Mouse (Mus musculus): ENCODE measurements at regions not wholly inside any gene's neighbourhood (a gene's known extent, or its start where the extent isn't known, plus 50 kb on each side); places are given as distances from the start of the nearest gene placed in this dataset.

- no peak for DNase-seq (ENCODE audit: extremely low read depth, low read depth, low spot score)
Measured at GRCm38 (mm10) chr16:29147766-29148165, 61.7 kb upstream of the Hrasls start.

GRCm38 (mm10) chr16:29119217-29119616 is 90.3 kb upstream of the Hrasls start:
- DNase-seq (ENCODE audit: extremely low read depth, low read depth, low spot score): no peak

- DNase-seq (ENCODE audit: extremely low read depth, low read depth, low spot score): no peak
Measured at GRCm38 (mm10) chr16:29096791-29097190, 112.7 kb upstream of the Hrasls start.

- no peak for DNase-seq (ENCODE audit: extremely low read depth, low read depth, low spot score)
Measured at GRCm38 (mm10) chr16:29065961-29066360, 136.5 kb upstream of the Mb21d2 start.

- DNase-seq (ENCODE audit: extremely low read depth, low read depth, low spot score): no peak
Measured at GRCm38 (mm10) chr16:29065097-29065785, 135.8 kb upstream of the Mb21d2 start.

- no peak for DNase-seq (ENCODE audit: extremely low read depth, low read depth, low spot score)
Measured at GRCm38 (mm10) chr16:29063377-29063776, 133.9 kb upstream of the Mb21d2 start.

- DNase-seq (ENCODE audit: extremely low read depth, low read depth, low spot score): no peak
Measured at GRCm38 (mm10) chr16:29057076-29057475, 127.6 kb upstream of the Mb21d2 start.

- DNase-seq (ENCODE audit: extremely low read depth, low read depth, low spot score): no peak
Measured at GRCm38 (mm10) chr16:29054423-29054822, 125.0 kb upstream of the Mb21d2 start.

- DNase-seq (ENCODE audit: extremely low read depth, low read depth, low spot score): no peak
Measured at GRCm38 (mm10) chr16:29046453-29046993, 117.0 kb upstream of the Mb21d2 start.

- DNase-seq (ENCODE audit: extremely low read depth, low read depth, low spot score): no peak
Measured at GRCm38 (mm10) chr16:29035523-29035922, 106.0 kb upstream of the Mb21d2 start.

- DNase-seq (ENCODE audit: extremely low read depth, low read depth, low spot score): no peak
Measured at GRCm38 (mm10) chr16:29034053-29034794, 104.8 kb upstream of the Mb21d2 start.

GRCm38 (mm10) chr16:29033357-29033756 is 103.9 kb upstream of the Mb21d2 start:
- no peak for DNase-seq (ENCODE audit: extremely low read depth, low read depth, low spot score)

- no peak for DNase-seq (ENCODE audit: extremely low read depth, low read depth, low spot score)
Measured at GRCm38 (mm10) chr16:29027856-29028255, 98.4 kb upstream of the Mb21d2 start.

- no peak for DNase-seq (ENCODE audit: extremely low read depth, low read depth, low spot score)
Measured at GRCm38 (mm10) chr16:29001249-29001648, 71.8 kb upstream of the Mb21d2 start.

- peak; percentile 19 for DNase-seq (ENCODE audit: extremely low read depth, low read depth, low spot score)
Measured at GRCm38 (mm10) chr16:28999641-29000040, 70.2 kb upstream of the Mb21d2 start.

GRCm38 (mm10) chr16:28996629-28997028 is 67.2 kb upstream of the Mb21d2 start:
- no peak for DNase-seq (ENCODE audit: extremely low read depth, low read depth, low spot score)

- no peak for DNase-seq (ENCODE audit: extremely low read depth, low read depth, low spot score)
Measured at GRCm38 (mm10) chr16:28990666-28991065, 61.2 kb upstream of the Mb21d2 start.

- no peak for DNase-seq (ENCODE audit: extremely low read depth, low read depth, low spot score)
Measured at GRCm38 (mm10) chr16:28984931-28985330, 55.5 kb upstream of the Mb21d2 start.

GRCm38 (mm10) chr16:28982901-28983300 is 53.4 kb upstream of the Mb21d2 start:
- DNase-seq (ENCODE audit: extremely low read depth, low read depth, low spot score): no peak

Measured in fat pad, adult 2 months (tissue).